Mouse (Mus musculus) left cerebral cortex, postnatal 36 days (tissue): ENCODE data around the gene Txn2. TPM values are rescaled to one million over a fixed set of nuclear protein-coding genes. Genes with fewer than 3 reads are reported as not detected.

Source experiments
- DNase-seq, 2 experiments: peaks; one replicate each; pipeline ENCODE4 v3.0.0; 2021 to 2022; ENCODE audit warnings: low spot score in 2 of 2, mixed read lengths in 1 of 2
- intact Hi-C: fragments of 180-260 bp; cut with DNase I; formaldehyde crosslinking; loops from one replicate; pipeline ENCODE4 v1.15.1; 2025
- total RNA-seq, 2 experiments: library from RNA; stranded (reverse); gene quantifications; 2 replicates each; pipeline ENCODE4 v1.2.3; 2021

Gene Txn2
- total RNA-seq, 2 experiments from 2014 or later = 125 to 150 TPM

- intact Hi-C loops = no loop called here
- peak; percentile 46 to 48 for DNase-seq
Measured at GRCm38 (mm10) chr15:77935673-77936375, 7.0 kb upstream of the Txn2 start.

- intact Hi-C loops = no loop called here
- no peak for DNase-seq
Measured at GRCm38 (mm10) chr15:77934968-77935367, 6.2 kb upstream of the Txn2 start.

GRCm38 (mm10) chr15:77934326-77934725 is 5.5 kb upstream of the Txn2 start:
- no peak for DNase-seq
- intact Hi-C loops = no loop called here

GRCm38 (mm10) chr15:77933770-77934169 is 5.0 kb upstream of the Txn2 start:
- intact Hi-C loops = no loop called here
- peak; percentile 97 to 99 for DNase-seq

- intact Hi-C loops = no loop called here
- DNase-seq = no peak
Measured at GRCm38 (mm10) chr15:77933222-77933621, 4.4 kb upstream of the Txn2 start.

GRCm38 (mm10) chr15:77931689-77932016 is 2.8 kb upstream of the Txn2 start:
- intact Hi-C loops = no loop called here
- no peak for DNase-seq

- DNase-seq = no peak
- intact Hi-C loops = no loop called here
Measured at GRCm38 (mm10) chr15:77930986-77931688, 2.3 kb upstream of the Txn2 start.

GRCm38 (mm10) chr15:77929804-77930203 is 998 bp upstream of the Txn2 start:
- intact Hi-C loops = no loop called here

GRCm38 (mm10) chr15:77928091-77928490 is 715 bp downstream of the Txn2 start:
- intact Hi-C loops = no loop called here
- DNase-seq = no peak

More at GRCm38 (mm10) chr15:77929804-77930203, 998 bp upstream of the Txn2 start:
- no peak for DNase-seq

- DNase-seq = no peak
- intact Hi-C loops = no loop called here
Measured at GRCm38 (mm10) chr15:77926921-77927320, 1.9 kb downstream of the Txn2 start.

- intact Hi-C loops = no loop called here
- no peak for DNase-seq
Measured at GRCm38 (mm10) chr15:77925195-77925594, 3.6 kb downstream of the Txn2 start.

- intact Hi-C loops = no loop called here
- DNase-seq = no peak
Measured at GRCm38 (mm10) chr15:77923267-77924035, 5.4 kb downstream of the Txn2 start.

GRCm38 (mm10) chr15:77922710-77923109 is 6.1 kb downstream of the Txn2 start:
- intact Hi-C loops = no loop called here
- no peak for DNase-seq

GRCm38 (mm10) chr15:77921636-77922035 is 7.2 kb downstream of the Txn2 start:
- intact Hi-C loops = no loop called here
- no peak for DNase-seq

- no peak for DNase-seq
- intact Hi-C loops = no loop called here
Measured at GRCm38 (mm10) chr15:77920511-77921462, 8.0 kb downstream of the Txn2 start.

GRCm38 (mm10) chr15:77919441-77919840 is 9.4 kb downstream of the Txn2 start:
- intact Hi-C loops = loop anchor here (5.0 kb wide), 1 partner anchor 77 kb away; the partner anchor contains the start of gene Myh9
- DNase-seq = no peak

- intact Hi-C loops = loop anchor here (5.0 kb wide), 1 partner anchor 75 kb away; the partner anchor contains the start of gene Myh9
- DNase-seq = peak; percentile 85 to 92
Measured at GRCm38 (mm10) chr15:77916851-77917544, 11.8 kb downstream of the Txn2 start.

GRCm38 (mm10) chr15:77915287-77915686 is 13.5 kb downstream of the Txn2 start:
- DNase-seq = no peak
- intact Hi-C loops = loop anchor here (5.0 kb wide), 1 partner anchor 73 kb away; the partner anchor contains the start of gene Myh9

- intact Hi-C loops = no loop called here
- no peak for DNase-seq
Measured at GRCm38 (mm10) chr15:77914507-77914906, 14.3 kb downstream of the Txn2 start.
